Mouse (Mus musculus): ENCODE measurements at regions not wholly inside any gene's neighbourhood (a gene's known extent, or its start where the extent isn't known, plus 50 kb on each side); places are given as distances from the start of the nearest gene placed in this dataset.
"Not testable (repeated sequence)": the region's sequence is repeated elsewhere in the genome, so short reads cannot be mapped to it uniquely, and the experiment has no call there.

- H3K27ac ChIP-seq (replicated peaks; ENCODE audit: low read depth, low read length), result no peak overlapping the region
- no peak overlapping the region for H3K9ac ChIP-seq (replicated peaks; ENCODE audit: low read length)
- no peaks in the 10 kb centered on the region for H3K4me1 ChIP-seq (ENCODE audit: control insufficient read depth, insufficient read depth, low read length)
- no peak for DNase-seq
- H3K4me3 ChIP-seq (replicated peaks; ENCODE audit: low read depth, low read length), result no peak overlapping the region
- no peaks in the 10 kb centered on the region for H3K27me3 ChIP-seq (ENCODE audit: control insufficient read depth, insufficient read depth, low read length)
- ATAC-seq (ENCODE audit: low FRiP score, low TSS enrichment), result no peak
- no peak overlapping the region for H3K4me2 ChIP-seq (ENCODE audit: low read length)
- no peaks in the 10 kb centered on the region for H3K36me3 ChIP-seq (ENCODE audit: control insufficient read depth, insufficient read depth, low read length)
- H3K9me3 ChIP-seq (ENCODE audit: control insufficient read depth, low read length), result no peaks in the 10 kb centered on the region
- 88% methylated on average over 4 of the region's 4 CpGs for WGBS
Measured at GRCm38 (mm10) chr17:84860835-84861234, 70.2 kb upstream of the Lrpprc start.

GRCm38 (mm10) chr17:84864231-84864630 is 73.6 kb upstream of the Lrpprc start:
- not testable (repeated sequence) for H3K27ac ChIP-seq (replicated peaks; ENCODE audit: low read depth, low read length); H3K4me3 ChIP-seq (replicated peaks; ENCODE audit: low read depth, low read length); H3K27me3 ChIP-seq (ENCODE audit: control insufficient read depth, insufficient read depth, low read length); H3K4me1 ChIP-seq (ENCODE audit: control insufficient read depth, insufficient read depth, low read length); H3K9ac ChIP-seq (replicated peaks; ENCODE audit: low read length); H3K36me3 ChIP-seq (ENCODE audit: control insufficient read depth, insufficient read depth, low read length); H3K9me3 ChIP-seq (ENCODE audit: control insufficient read depth, low read length); ATAC-seq (ENCODE audit: low FRiP score, low TSS enrichment); H3K4me2 ChIP-seq (ENCODE audit: low read length); DNase-seq

- no peak for ATAC-seq (ENCODE audit: low FRiP score, low TSS enrichment)
- no peaks in the 10 kb centered on the region for H3K9me3 ChIP-seq (ENCODE audit: control insufficient read depth, low read length)
- no peak for DNase-seq
- no peaks in the 10 kb centered on the region for H3K36me3 ChIP-seq (ENCODE audit: control insufficient read depth, insufficient read depth, low read length)
- no peak overlapping the region for H3K9ac ChIP-seq (replicated peaks; ENCODE audit: low read length)
- WGBS, result 57% methylated on average over 2 of the region's 2 CpGs
- H3K4me3 ChIP-seq (replicated peaks; ENCODE audit: low read depth, low read length), result no peak overlapping the region
- H3K27me3 ChIP-seq (ENCODE audit: control insufficient read depth, insufficient read depth, low read length), result no peaks in the 10 kb centered on the region
- H3K4me1 ChIP-seq (ENCODE audit: control insufficient read depth, insufficient read depth, low read length), result no peaks in the 10 kb centered on the region
- H3K27ac ChIP-seq (replicated peaks; ENCODE audit: low read depth, low read length), result no peak overlapping the region
- H3K4me2 ChIP-seq (ENCODE audit: low read length), result no peak overlapping the region
Measured at GRCm38 (mm10) chr17:84865158-84865557, 74.6 kb upstream of the Lrpprc start.

GRCm38 (mm10) chr17:84865566-84865965 is 75.0 kb upstream of the Lrpprc start:
- Histone ChIP-seq H3K4me1 (ENCODE audit: control insufficient read depth, insufficient read depth, low read length) (no peaks in the 10 kb centered on the region), H3K9ac (replicated peaks; ENCODE audit: low read length) (no peak overlapping the region), H3K36me3 (ENCODE audit: control insufficient read depth, insufficient read depth, low read length) (no peaks in the 10 kb centered on the region), H3K27ac (replicated peaks; ENCODE audit: low read depth, low read length) (no peak overlapping the region), H3K4me3 (replicated peaks; ENCODE audit: low read depth, low read length) (no peak overlapping the region), H3K27me3 (ENCODE audit: control insufficient read depth, insufficient read depth, low read length) (no peaks in the 10 kb centered on the region), H3K4me2 (ENCODE audit: low read length) (no peak overlapping the region), H3K9me3 (ENCODE audit: control insufficient read depth, low read length) (no peaks in the 10 kb centered on the region)
- DNase-seq, result no peak
- no peak for ATAC-seq (ENCODE audit: low FRiP score, low TSS enrichment)
- 70% methylated on average over 3 of the region's 3 CpGs for WGBS

GRCm38 (mm10) chr17:84869074-84869722 is 78.6 kb upstream of the Lrpprc start:
- H3K4me3 ChIP-seq (replicated peaks; ENCODE audit: low read depth, low read length), result no peak overlapping the region
- ATAC-seq (ENCODE audit: low FRiP score, low TSS enrichment), result no peak

GRCm38 (mm10) chr17:84873554-84873953 is 83.0 kb upstream of the Lrpprc start:
- no peak for DNase-seq
- H3K9ac ChIP-seq (replicated peaks; ENCODE audit: low read length), result no peak overlapping the region
- H3K4me2 ChIP-seq (ENCODE audit: low read length), result no peak overlapping the region
- no peaks in the 10 kb centered on the region for H3K4me1 ChIP-seq (ENCODE audit: control insufficient read depth, insufficient read depth, low read length)
- no peaks in the 10 kb centered on the region for H3K9me3 ChIP-seq (ENCODE audit: control insufficient read depth, low read length)
- H3K27me3 ChIP-seq (ENCODE audit: control insufficient read depth, insufficient read depth, low read length), result no peaks in the 10 kb centered on the region
- H3K27ac ChIP-seq (replicated peaks; ENCODE audit: low read depth, low read length), result no peak overlapping the region
- no peak overlapping the region for H3K4me3 ChIP-seq (replicated peaks; ENCODE audit: low read depth, low read length)
- no peaks in the 10 kb centered on the region for H3K36me3 ChIP-seq (ENCODE audit: control insufficient read depth, insufficient read depth, low read length)
- 73% methylated on average over 7 of the region's 7 CpGs for WGBS
- no peak for ATAC-seq (ENCODE audit: low FRiP score, low TSS enrichment)

More at GRCm38 (mm10) chr17:84869074-84869722, 78.6 kb upstream of the Lrpprc start:
- Histone ChIP-seq H3K9ac (replicated peaks; ENCODE audit: low read length) (no peak overlapping the region), H3K27ac (replicated peaks; ENCODE audit: low read depth, low read length) (no peak overlapping the region), H3K27me3 (ENCODE audit: control insufficient read depth, insufficient read depth, low read length) (no peaks in the 10 kb centered on the region), H3K4me2 (ENCODE audit: low read length) (no peak overlapping the region), H3K36me3 (ENCODE audit: control insufficient read depth, insufficient read depth, low read length) (no peaks in the 10 kb centered on the region), H3K4me1 (ENCODE audit: control insufficient read depth, insufficient read depth, low read length) (no peaks in the 10 kb centered on the region), H3K9me3 (ENCODE audit: control insufficient read depth, low read length) (no peaks in the 10 kb centered on the region)
- 92% methylated on average over 3 of the region's 3 CpGs for WGBS
- no peak for DNase-seq

GRCm38 (mm10) chr17:84874494-84874893 is 82.0 kb upstream of the Ppm1b start:
- Histone ChIP-seq H3K9me3 (ENCODE audit: control insufficient read depth, low read length) (no peaks in the 10 kb centered on the region), H3K27ac (replicated peaks; ENCODE audit: low read depth, low read length) (no peak overlapping the region), H3K4me1 (ENCODE audit: control insufficient read depth, insufficient read depth, low read length) (no peaks in the 10 kb centered on the region), H3K36me3 (ENCODE audit: control insufficient read depth, insufficient read depth, low read length) (no peaks in the 10 kb centered on the region), H3K27me3 (ENCODE audit: control insufficient read depth, insufficient read depth, low read length) (no peaks in the 10 kb centered on the region), H3K4me3 (replicated peaks; ENCODE audit: low read depth, low read length) (no peak overlapping the region), H3K4me2 (ENCODE audit: low read length) (no peak overlapping the region), H3K9ac (replicated peaks; ENCODE audit: low read length) (no peak overlapping the region)
- WGBS, result 64% methylated on average over 6 of the region's 6 CpGs
- ATAC-seq (ENCODE audit: low FRiP score, low TSS enrichment) (no peak), DNase-seq (no peak)

- Histone ChIP-seq H3K4me3 (replicated peaks; ENCODE audit: low read depth, low read length) (no peak overlapping the region), H3K27me3 (ENCODE audit: control insufficient read depth, insufficient read depth, low read length) (no peaks in the 10 kb centered on the region), H3K9me3 (ENCODE audit: control insufficient read depth, low read length) (no peaks in the 10 kb centered on the region), H3K4me2 (ENCODE audit: low read length) (no peak overlapping the region), H3K27ac (replicated peaks; ENCODE audit: low read depth, low read length) (no peak overlapping the region), H3K36me3 (ENCODE audit: control insufficient read depth, insufficient read depth, low read length) (no peaks in the 10 kb centered on the region), H3K4me1 (ENCODE audit: control insufficient read depth, insufficient read depth, low read length) (no peaks in the 10 kb centered on the region), H3K9ac (replicated peaks; ENCODE audit: low read length) (no peak overlapping the region)
- DNase-seq, result no peak
- WGBS, result 83% methylated on average over 6 of the region's 6 CpGs
- ATAC-seq (ENCODE audit: low FRiP score, low TSS enrichment), result no peak
Measured at GRCm38 (mm10) chr17:84875031-84875430, 81.5 kb upstream of the Ppm1b start.

- Histone ChIP-seq H3K27me3 (ENCODE audit: control insufficient read depth, insufficient read depth, low read length) (no peaks in the 10 kb centered on the region), H3K9me3 (ENCODE audit: control insufficient read depth, low read length) (no peaks in the 10 kb centered on the region), H3K36me3 (ENCODE audit: control insufficient read depth, insufficient read depth, low read length) (no peaks in the 10 kb centered on the region), H3K4me1 (ENCODE audit: control insufficient read depth, insufficient read depth, low read length) (no peaks in the 10 kb centered on the region), H3K9ac (replicated peaks; ENCODE audit: low read length) (no peak overlapping the region), H3K4me3 (replicated peaks; ENCODE audit: low read depth, low read length) (no peak overlapping the region), H3K4me2 (ENCODE audit: low read length) (no peak overlapping the region), H3K27ac (replicated peaks; ENCODE audit: low read depth, low read length) (no peak overlapping the region)
- no peak for ATAC-seq (ENCODE audit: low FRiP score, low TSS enrichment)
- 89% methylated on average over 4 of the region's 4 CpGs for WGBS
- no peak for DNase-seq
Measured at GRCm38 (mm10) chr17:84876037-84876436, 80.5 kb upstream of the Ppm1b start.
